Mouse (Mus musculus): ENCODE results near the gene Agap1. TPM values are rescaled to one million over a fixed set of nuclear protein-coding genes. Genes with fewer than 3 reads are reported as not detected.

Gene Agap1
- total RNA-seq, 2 experiments from 2014 or later, result 18.9 to 20.6 TPM

GRCm38 (mm10) chr1:89543312-89543711, 88.7 kb downstream of the Agap1 start:
- DNase-seq (ENCODE audit: low spot score), result no peak

- peak; percentile 52 for DNase-seq (ENCODE audit: low spot score)
Observed at GRCm38 (mm10) chr1:89544094-89544493, 89.5 kb downstream of the Agap1 start.

GRCm38 (mm10) chr1:89545099-89545498, 90.5 kb downstream of the Agap1 start:
- peak; percentile 70 for DNase-seq (ENCODE audit: low spot score)

DNA sequence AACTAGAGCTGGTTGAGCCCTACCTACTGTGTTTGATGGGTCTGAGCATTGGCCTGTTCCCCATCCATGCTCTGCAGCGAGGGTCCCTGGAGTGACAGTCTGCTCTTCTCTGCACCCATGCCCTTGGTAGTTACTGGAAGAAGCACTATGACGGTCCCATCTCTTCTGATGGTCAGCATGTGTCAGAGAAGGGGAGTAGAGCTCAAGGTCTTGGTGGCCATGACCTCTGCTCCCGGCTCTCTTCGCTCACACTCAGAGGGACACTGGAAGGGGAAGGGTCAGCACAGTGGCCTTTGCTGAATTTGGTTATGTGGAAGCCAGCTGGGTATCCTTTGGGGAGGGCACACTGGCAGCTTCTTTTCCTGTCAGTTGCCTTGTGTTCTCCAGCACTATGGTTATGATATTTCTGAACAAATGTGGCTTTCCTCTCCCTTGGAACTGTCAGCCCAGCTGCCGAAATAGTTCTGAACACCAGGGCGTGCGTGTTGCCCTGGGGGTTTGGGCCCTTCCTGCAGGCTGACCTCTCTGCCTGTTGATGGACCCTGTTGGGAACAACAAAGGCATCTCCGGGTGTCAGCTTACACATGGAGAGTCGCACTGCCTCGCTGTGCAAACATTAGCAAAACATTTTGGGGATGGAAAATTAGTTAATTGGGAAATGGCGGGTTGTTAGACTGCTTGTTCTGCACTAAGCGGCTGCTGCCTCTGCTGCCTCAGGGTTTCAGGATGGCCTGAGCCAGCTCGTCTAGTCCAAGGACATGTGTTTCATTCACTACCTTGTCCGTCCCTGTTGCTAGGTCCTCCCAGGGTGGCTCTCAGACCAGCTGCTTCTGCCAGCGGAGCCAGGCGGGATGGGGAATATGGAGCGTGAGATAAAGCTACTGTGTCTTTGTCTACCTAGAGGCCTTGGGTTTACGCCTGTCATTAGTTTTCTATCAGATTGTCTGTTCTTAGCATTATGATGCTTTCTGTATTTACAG, 93.2 kb downstream of the Agap1 start:
- no peak for DNase-seq (ENCODE audit: low spot score)

DNA sequence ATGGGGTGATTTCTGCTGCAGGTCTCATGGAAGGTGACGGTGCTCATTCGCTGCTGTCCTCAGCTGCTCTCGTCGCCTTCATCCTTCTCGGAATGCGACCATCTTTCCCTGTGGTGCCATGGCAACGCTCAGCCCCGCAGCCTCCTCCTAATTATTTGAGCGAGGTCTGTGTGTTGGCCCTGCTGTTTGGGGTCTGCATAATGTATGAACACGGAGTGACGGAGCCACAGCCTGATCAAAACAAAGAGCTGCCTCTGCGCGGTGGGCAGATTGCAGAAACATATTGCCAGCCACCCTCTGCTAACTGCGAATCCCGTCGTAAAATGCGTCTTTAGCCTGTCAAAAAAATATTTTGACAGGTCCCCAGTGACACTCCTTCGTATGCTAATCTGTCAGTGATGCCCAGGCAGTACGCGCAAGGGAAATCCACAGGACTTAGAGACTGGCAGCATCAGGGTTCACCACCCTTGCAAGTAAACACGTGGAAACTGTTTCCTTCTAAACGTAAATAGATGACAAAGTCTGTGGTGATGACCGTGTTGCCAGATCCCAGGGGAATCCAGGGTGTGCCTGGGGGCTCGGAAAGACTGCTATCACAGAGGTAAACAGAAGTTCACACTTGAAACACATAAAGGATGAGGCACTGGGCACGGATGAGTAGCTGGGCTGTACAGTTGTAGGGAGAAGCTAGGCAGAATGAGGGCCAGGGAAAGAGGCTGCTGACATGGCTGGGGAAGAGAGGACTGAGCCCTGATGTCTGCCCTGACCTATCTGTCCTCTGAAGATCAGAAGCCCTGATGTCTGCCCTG, 95.7 kb downstream of the Agap1 start:
- no peak for DNase-seq (ENCODE audit: low spot score)

DNA sequence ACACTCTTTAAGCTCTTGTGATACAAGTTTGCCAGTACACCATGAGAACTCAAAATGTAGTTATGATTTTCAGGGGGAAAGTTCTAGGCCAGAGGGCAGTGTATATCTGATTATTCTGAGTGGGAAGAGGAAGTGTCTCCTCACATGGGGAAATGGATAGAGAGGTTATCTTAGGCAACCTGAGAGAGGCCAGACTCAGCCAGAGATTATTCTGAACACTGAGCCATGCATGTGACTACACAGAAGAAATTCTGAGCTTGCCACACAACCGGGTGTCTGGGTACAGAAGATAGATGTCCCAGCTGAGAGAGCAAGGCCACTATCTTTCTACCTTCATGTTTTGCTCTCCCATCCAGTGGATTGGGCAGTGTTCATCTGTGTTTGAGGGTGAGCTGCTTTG, 97.9 kb downstream of the Agap1 start:
- DNase-seq (ENCODE audit: low spot score), result no peak

DNA sequence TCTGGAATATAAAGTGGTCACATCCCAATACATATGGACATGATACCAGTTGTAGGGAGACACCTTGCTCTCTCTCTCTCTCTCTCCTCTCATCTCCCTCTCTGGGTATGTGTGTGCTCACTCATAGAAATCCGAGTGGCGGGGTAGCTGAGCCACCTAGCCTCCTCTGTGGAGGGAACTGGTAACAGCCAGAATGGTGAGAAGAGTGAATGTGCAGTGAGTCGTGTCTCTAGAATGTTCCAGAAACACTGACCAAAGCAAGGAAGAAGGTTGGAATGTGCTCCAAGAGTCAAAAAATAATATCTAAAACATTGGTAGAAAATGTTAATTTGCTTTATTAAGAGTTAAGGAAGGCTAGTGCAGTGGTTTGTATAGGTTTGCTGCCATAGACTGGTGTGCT, 99.2 kb downstream of the Agap1 start:
- DNase-seq (ENCODE audit: low spot score), result no peak

DNA sequence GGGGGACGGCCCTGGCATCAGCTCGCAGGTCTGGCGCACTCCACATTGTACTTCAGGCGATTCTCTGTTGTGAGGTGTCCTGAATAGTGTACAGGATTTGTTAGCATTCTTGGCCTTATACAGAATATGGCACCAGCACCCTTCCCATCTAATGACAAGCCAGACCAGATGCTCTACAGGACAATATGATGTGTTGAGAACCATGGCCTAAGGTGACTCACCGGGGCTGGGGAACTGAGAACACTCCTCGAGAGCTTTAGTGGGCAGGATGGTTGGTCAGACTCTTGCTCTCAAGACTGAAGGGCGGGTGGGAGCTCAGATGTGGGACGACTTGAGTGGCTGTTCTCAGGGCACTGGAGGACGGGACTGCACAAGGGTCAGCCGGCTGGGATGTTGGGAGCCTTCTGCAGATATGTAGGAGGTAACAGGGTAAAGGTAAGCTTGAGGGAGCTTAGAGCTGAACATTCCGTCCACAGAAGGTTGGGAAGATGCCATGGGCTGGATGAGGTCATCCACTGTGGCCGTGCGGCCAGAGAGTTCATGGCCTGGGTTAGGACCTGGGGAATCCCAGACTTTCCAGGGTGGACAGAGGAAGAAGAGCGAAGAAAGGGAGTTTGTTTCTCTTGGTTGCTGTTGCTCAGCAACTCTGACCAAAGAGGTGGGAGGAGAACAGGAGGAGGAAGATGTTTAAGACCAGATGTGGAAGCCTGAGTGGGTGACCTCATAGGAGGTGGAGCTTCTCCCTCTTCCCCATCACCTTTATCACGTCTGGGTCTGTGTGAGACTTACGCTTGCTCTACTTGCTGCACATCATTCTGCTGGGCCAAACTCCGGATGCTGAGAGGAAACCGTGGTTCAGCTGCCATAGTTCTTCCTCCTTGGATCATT, 100.6 kb downstream of the Agap1 start:
- peak; percentile 85 for DNase-seq (ENCODE audit: low spot score)

GRCm38 (mm10) chr1:89556006-89556405, 101.4 kb downstream of the Agap1 start:
- no peak for DNase-seq (ENCODE audit: low spot score)

DNA sequence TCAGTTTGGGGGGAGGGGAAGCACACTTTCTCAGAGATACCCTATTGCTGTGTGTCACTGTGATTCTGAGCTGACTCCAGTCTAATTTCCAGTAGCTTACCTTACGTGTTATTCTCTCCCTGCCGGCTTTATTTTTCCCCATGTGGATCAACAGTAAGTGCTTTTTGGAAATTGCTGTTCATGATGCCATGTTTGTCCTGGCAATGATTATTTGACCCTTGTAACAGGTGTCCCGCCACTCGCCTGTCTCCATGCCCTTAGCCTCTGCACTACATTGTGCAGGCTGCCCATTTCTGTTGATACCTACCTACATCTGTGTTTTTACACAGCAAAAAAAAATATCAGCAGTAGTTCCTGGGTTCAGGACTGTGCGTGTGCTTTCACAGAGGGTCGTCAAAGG, 102.8 kb downstream of the Agap1 start:
- DNase-seq (ENCODE audit: low spot score), result no peak

- no peak for DNase-seq (ENCODE audit: low spot score)
Observed at GRCm38 (mm10) chr1:89558080-89558479, 103.5 kb downstream of the Agap1 start.

GRCm38 (mm10) chr1:89563399-89563798, 108.8 kb downstream of the Agap1 start:
- DNase-seq (ENCODE audit: low spot score), result no peak

GRCm38 (mm10) chr1:89566578-89567488, 112.2 kb downstream of the Agap1 start:
- no peak for DNase-seq (ENCODE audit: low spot score)

DNA sequence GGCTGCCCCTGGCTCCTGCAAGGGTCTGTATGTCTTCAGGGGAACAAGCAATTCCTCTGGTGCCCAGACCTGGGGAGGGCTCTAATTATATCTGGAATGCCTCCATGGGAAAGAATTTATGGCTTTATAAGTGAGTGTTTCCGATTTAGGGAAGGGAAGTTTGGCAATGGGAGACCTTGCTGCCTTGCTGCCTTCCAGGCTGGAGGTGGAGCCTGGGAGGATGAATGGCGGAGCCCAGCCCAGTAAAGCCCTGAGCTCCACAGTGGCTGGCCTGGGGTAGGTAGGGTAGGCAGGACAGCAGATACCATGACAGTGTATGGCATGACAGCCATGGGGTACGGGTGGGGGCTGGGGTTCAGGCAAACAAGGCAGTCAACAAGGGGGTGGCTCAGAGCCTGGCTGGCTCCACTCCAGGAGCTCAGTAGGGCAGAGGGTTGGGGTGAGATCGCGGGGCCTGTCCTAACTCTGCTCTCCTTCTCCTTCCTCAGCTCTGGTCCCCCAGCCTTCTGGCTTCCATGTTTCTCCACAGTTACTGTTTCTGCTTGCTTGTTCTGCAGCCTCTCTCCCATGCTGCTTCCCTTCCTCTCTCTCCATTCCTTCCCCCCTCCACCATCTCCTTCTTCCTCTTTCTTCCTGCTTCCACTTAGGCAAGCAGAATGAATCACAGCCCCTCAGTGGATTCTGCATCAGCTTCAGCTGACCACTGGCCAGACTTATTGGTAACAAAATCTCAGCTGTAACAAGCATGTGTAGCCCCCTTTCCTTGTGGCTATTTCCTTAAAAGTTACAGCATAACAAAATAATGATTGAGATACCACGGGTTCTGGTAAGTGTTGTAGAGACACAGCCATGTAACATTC, 114.2 kb downstream of the Agap1 start:
- DNase-seq (ENCODE audit: low spot score), result no peak

DNA sequence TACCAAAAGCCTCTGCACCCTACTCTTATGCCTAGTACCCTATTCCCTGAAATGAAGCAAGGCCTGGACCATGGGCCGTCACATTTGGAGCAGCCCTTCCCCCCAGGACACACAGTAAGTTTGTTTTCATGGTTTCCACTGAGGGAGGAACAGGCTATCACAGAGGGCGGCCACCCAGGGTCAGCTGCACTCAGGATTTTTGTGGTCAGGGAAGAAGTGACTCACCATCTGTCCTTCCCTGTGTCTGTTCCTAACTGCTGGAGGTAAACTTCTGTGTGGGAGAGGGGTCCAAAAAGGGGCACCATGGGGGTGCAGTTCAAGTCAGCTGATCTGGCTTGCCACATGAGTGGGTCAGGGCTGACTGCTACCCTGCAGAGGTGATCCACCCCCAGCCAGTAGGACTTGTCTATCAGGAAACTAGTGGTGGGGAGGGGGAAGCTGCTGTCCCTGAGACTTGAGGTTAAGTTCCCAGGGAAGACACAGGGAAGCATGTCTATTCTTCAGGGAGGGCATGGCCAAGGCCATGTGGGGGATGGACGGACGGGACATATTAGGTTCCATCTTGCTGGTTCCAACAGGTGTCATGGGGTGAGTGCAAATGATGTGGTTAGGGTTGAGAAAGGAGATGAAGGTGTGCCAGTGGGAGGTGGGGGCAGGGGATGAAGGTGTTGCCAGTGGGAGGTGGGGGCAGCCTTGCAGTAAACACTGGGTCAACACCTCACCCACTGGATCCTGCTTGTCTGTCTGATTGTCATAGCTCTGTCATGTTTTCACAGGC, 116.1 kb downstream of the Agap1 start:
- DNase-seq (ENCODE audit: low spot score), result peak; percentile 64

DNA sequence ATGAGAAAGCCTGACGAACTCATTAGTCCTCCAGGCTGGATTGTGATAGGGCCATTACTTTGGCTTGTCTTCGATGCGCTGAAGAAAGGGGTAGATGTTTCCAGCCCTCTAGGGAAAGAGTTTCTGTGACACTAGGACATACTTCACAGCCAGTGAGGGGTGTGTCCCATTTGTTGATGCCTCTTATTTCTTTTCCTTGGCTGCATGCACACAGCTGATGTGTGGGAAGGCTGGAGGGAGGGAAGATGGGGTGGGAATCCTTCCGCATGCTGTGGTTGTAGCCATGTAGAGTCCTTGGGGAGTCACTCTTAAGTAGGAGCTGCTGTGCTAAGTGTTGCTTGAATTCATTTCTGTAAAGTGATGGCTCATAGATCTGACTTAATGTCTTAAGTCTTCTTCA, 118.9 kb downstream of the Agap1 start:
- DNase-seq (ENCODE audit: low spot score), result no peak

GRCm38 (mm10) chr1:89574941-89575890, 120.6 kb downstream of the Agap1 start:
- no peak for DNase-seq (ENCODE audit: low spot score)

All from gastrocnemius, adult 18-20 months (tissue).